Mouse (Mus musculus): Measurements from ENCODE around the gene Fanca.

- TF ChIP-seq EP300 (IDR thresholded peaks at IDR 0.05; ENCODE audit: insufficient read depth, low read depth, low read length) (no peak), POLR2A (IDR thresholded peaks at IDR 0.05; ENCODE audit: insufficient read depth, low read length) (no peak)
These were observed 42.8 kb upstream of the Fanca start for GRCm38 (mm10) chr8:123361082-123361739.

Data from ES-Bruce4 (cell line).